Mouse (Mus musculus) hindbrain, embryonic 12.5 days (tissue): ENCODE measurements at regions not wholly inside any gene's neighbourhood (a gene's known extent, or its start where the extent isn't known, plus 50 kb on each side); places are given as distances from the start of the nearest gene placed in this dataset.

ENCODE experiments used
- ATAC-seq: fragments of 200-750 bp; cut with Nextera tagmentation; 2 replicates; pipeline ENCODE4 v1.8.0; 2017; ENCODE audit warnings: moderate TSS enrichment; ENCODE audit not compliant: low FRiP score
- H3K27ac ChIP-seq: fragments of 300-500 bp; sonication (generic); 2 replicates; pipeline ENCODE4 v1.5.1; 2016; ENCODE audit warnings: mild to moderate bottlenecking
- H3K27me3 ChIP-seq: fragments of 300-500 bp; sonication (generic); 2 replicates; pipeline ENCODE4 v1.6.1; 2016; ENCODE audit warnings: mild to moderate bottlenecking
- H3K36me3 ChIP-seq: fragments of 300-500 bp; sonication (generic); 2 replicates; pipeline ENCODE4 v1.6.1; 2016; ENCODE audit warnings: mild to moderate bottlenecking
- H3K4me1 ChIP-seq: fragments of 300-500 bp; sonication (generic); 2 replicates; pipeline ENCODE4 v1.6.1; 2016
- H3K4me2 ChIP-seq: fragments of 300-500 bp; sonication (generic); replicated peaks from 2 replicates; pipeline ENCODE4 v1.6.1; 2016; ENCODE audit warnings: mild to moderate bottlenecking
- H3K4me3 ChIP-seq: fragments of 300-500 bp; sonication (generic); 2 replicates; pipeline ENCODE4 v1.5.1; 2016; ENCODE audit warnings: mild to moderate bottlenecking
- H3K9ac ChIP-seq: fragments of 300-500 bp; sonication (generic); 2 replicates; pipeline ENCODE4 v1.6.1; 2016; ENCODE audit warnings: mild to moderate bottlenecking, moderate library complexity
- H3K9me3 ChIP-seq: fragments of 300-500 bp; sonication (generic); replicated peaks from 2 replicates; pipeline ENCODE4 v1.6.1; 2016; ENCODE audit warnings: mild to moderate bottlenecking
- WGBS: fragments of 180-500 bp; shearing (Covaris S2); methylation state at CpG from one replicate; pipeline ENCODE4 v1.1.7; 2016; 5-methylcytosine and 5-hydroxymethylcytosine counted together

GRCm38 (mm10) chr8:34696365-34696764, 584.8 kb upstream of the Gm10131 start:
- no peak overlapping the region for H3K9ac ChIP-seq
- H3K27me3 ChIP-seq = 0 out of 2 replicates have a peak, but pooled peaks cover 2% of the 10 kb centered on the region
- no peak for ATAC-seq
- no peak overlapping the region for H3K27ac ChIP-seq
- no peaks in the 10 kb centered on the region for H3K4me1 ChIP-seq
- no peaks in the 10 kb centered on the region for H3K36me3 ChIP-seq
- H3K9me3 ChIP-seq = no peaks in the 10 kb centered on the region
- no peak overlapping the region for H3K4me3 ChIP-seq
- no peak overlapping the region for H3K4me2 ChIP-seq
- WGBS = 92% methylated on average over 12 of the region's 12 CpGs

GRCm38 (mm10) chr8:34692606-34693005, 581.1 kb upstream of the Gm10131 start:
- Histone ChIP-seq H3K27ac (no peak overlapping the region), H3K9ac (no peak overlapping the region), H3K4me1 (peaks cover 17% of the 10 kb centered on the region), H3K27me3 (0 out of 2 replicates have a peak, but pooled peaks cover 4% of the 10 kb centered on the region), H3K4me3 (no peak overlapping the region), H3K9me3 (no peaks in the 10 kb centered on the region), H3K4me2 (no peak overlapping the region), H3K36me3 (no peaks in the 10 kb centered on the region)
- no peak for ATAC-seq
- WGBS = 66% methylated on average over 13 of the region's 13 CpGs

GRCm38 (mm10) chr8:34691776-34692175, 580.2 kb upstream of the Gm10131 start:
- Histone ChIP-seq H3K4me3 (no peak overlapping the region), H3K9ac (no peak overlapping the region), H3K9me3 (no peaks in the 10 kb centered on the region), H3K36me3 (no peaks in the 10 kb centered on the region), H3K27me3 (0 out of 2 replicates have a peak, but pooled peaks cover 4% of the 10 kb centered on the region), H3K4me2 (no peak overlapping the region), H3K4me1 (peaks cover 17% of the 10 kb centered on the region), H3K27ac (no peak overlapping the region)
- ATAC-seq = no peak
- whole genome bisulfite sequencing = 84% methylated on average over 6 of the region's 6 CpGs

GRCm38 (mm10) chr8:34689825-34690493, 578.4 kb upstream of the Gm10131 start:
- no peaks in the 10 kb centered on the region for H3K9me3 ChIP-seq
- no peak for ATAC-seq
- no peaks in the 10 kb centered on the region for H3K36me3 ChIP-seq
- WGBS = 16% methylated on average over 9 of the region's 9 CpGs
- H3K4me3 ChIP-seq = no peak overlapping the region
- no peak overlapping the region for H3K27ac ChIP-seq
- H3K9ac ChIP-seq = no peak overlapping the region
- peaks cover 17% of the 10 kb centered on the region for H3K4me1 ChIP-seq
- H3K4me2 ChIP-seq = peak overlapping the region; percentile 35
- 0 out of 2 replicates have a peak, but pooled peaks cover 4% of the 10 kb centered on the region for H3K27me3 ChIP-seq

GRCm38 (mm10) chr8:34689049-34689824, 577.7 kb upstream of the Gm10131 start:
- peak overlapping the region; percentile 7 for H3K4me3 ChIP-seq
- 0 out of 2 replicates have a peak, but pooled peaks cover 4% of the 10 kb centered on the region for H3K27me3 ChIP-seq
- H3K4me2 ChIP-seq = peak overlapping the region; percentile 35
- 12% methylated on average over 32 of the region's 33 CpGs for WGBS
- no peaks in the 10 kb centered on the region for H3K36me3 ChIP-seq
- H3K4me1 ChIP-seq = peaks cover 19% of the 10 kb centered on the region
- no peak overlapping the region for H3K9ac ChIP-seq
- no peaks in the 10 kb centered on the region for H3K9me3 ChIP-seq
- no peak overlapping the region for H3K27ac ChIP-seq
- peak; percentile 32; the same call in 1 of the 2 replicates for ATAC-seq

GRCm38 (mm10) chr8:34688396-34689048, 577.0 kb upstream of the Gm10131 start:
- Histone ChIP-seq H3K4me2 (peak overlapping the region; percentile 35), H3K9ac (no peak overlapping the region), H3K4me3 (peak overlapping the region; percentile 7), H3K36me3 (no peaks in the 10 kb centered on the region), H3K27me3 (0 out of 2 replicates have a peak, but pooled peaks cover 4% of the 10 kb centered on the region), H3K9me3 (no peaks in the 10 kb centered on the region), H3K4me1 (peaks cover 24% of the 10 kb centered on the region), H3K27ac (peak overlapping the region; percentile 24; the same call in 1 of the 2 replicates)
- peak; percentile 72 for ATAC-seq
- WGBS = 55% methylated on average over 20 of the region's 20 CpGs

- 86% methylated on average over 10 of the region's 10 CpGs for WGBS
- Histone ChIP-seq H3K27me3 (peaks cover 10% of the 10 kb centered on the region; the same call in 1 of the 2 replicates), H3K4me2 (no peak overlapping the region), H3K9ac (no peak overlapping the region), H3K9me3 (no peaks in the 10 kb centered on the region), H3K4me3 (no peak overlapping the region), H3K4me1 (peaks cover 24% of the 10 kb centered on the region), H3K27ac (no peak overlapping the region), H3K36me3 (no peaks in the 10 kb centered on the region)
- ATAC-seq = no peak
Observed at GRCm38 (mm10) chr8:34686371-34686770, 574.8 kb upstream of the Gm10131 start.

GRCm38 (mm10) chr8:34684683-34685082, 573.1 kb upstream of the Gm10131 start:
- H3K36me3 ChIP-seq = no peaks in the 10 kb centered on the region
- H3K27ac ChIP-seq = no peak overlapping the region
- 55% methylated on average over 7 of the region's 7 CpGs for WGBS
- peaks cover 7% of the 10 kb centered on the region; the same call in 1 of the 2 replicates for H3K27me3 ChIP-seq
- no peak overlapping the region for H3K9ac ChIP-seq
- no peak overlapping the region for H3K4me3 ChIP-seq
- no peak for ATAC-seq
- H3K4me2 ChIP-seq = no peak overlapping the region
- H3K9me3 ChIP-seq = no peaks in the 10 kb centered on the region
- peaks cover 30% of the 10 kb centered on the region for H3K4me1 ChIP-seq

- Histone ChIP-seq H3K4me1 (peaks cover 16% of the 10 kb centered on the region), H3K27ac (no peak overlapping the region), H3K36me3 (no peaks in the 10 kb centered on the region), H3K9me3 (no peaks in the 10 kb centered on the region), H3K9ac (no peak overlapping the region), H3K4me3 (no peak overlapping the region), H3K4me2 (no peak overlapping the region), H3K27me3 (peaks cover 7% of the 10 kb centered on the region; the same call in 1 of the 2 replicates)
- no peak for ATAC-seq
- WGBS = 76% methylated on average over 5 of the region's 5 CpGs
Observed at GRCm38 (mm10) chr8:34683173-34683572, 571.6 kb upstream of the Gm10131 start.

GRCm38 (mm10) chr8:34682221-34682620, 570.7 kb upstream of the Gm10131 start:
- Histone ChIP-seq H3K36me3 (no peaks in the 10 kb centered on the region), H3K9me3 (no peaks in the 10 kb centered on the region), H3K4me2 (no peak overlapping the region), H3K27ac (no peak overlapping the region), H3K4me3 (no peak overlapping the region), H3K27me3 (peaks cover 7% of the 10 kb centered on the region; the same call in 1 of the 2 replicates), H3K9ac (no peak overlapping the region), H3K4me1 (peaks cover 16% of the 10 kb centered on the region)
- 92% methylated on average over 8 of the region's 8 CpGs for WGBS
- ATAC-seq = no peak

- peak overlapping the region; percentile 41 for H3K4me2 ChIP-seq
- 15% methylated on average over 14 of the region's 14 CpGs for WGBS
- H3K27ac ChIP-seq = peak overlapping the region; percentile 81
- H3K36me3 ChIP-seq = no peaks in the 10 kb centered on the region
- peaks cover 16% of the 10 kb centered on the region for H3K4me1 ChIP-seq
- no peaks in the 10 kb centered on the region for H3K9me3 ChIP-seq
- H3K27me3 ChIP-seq = peaks cover 7% of the 10 kb centered on the region; the same call in 1 of the 2 replicates
- ATAC-seq = peak; percentile 95
- no peak overlapping the region for H3K4me3 ChIP-seq
- no peak overlapping the region for H3K9ac ChIP-seq
Observed at GRCm38 (mm10) chr8:34679565-34680291, 568.2 kb upstream of the Gm10131 start.
